Mouse (Mus musculus) R1 (cell line): ENCODE measurements at regions not wholly inside any gene's neighbourhood (a gene's known extent, or its start where the extent isn't known, plus 50 kb on each side); places are given as distances from the start of the nearest gene placed in this dataset.

Source experiments
- DNase-seq: peaks from one replicate; pipeline ENCODE4 v3.0.0-alpha.2; 2018; ENCODE audit warnings: low read depth, low spot score

GRCm38 (mm10) chr3:56302346-56303185 is 119.1 kb upstream of the Nbea start:
- DNase-seq, result peak; percentile 96

GRCm38 (mm10) chr3:56300769-56301168 is 117.3 kb upstream of the Nbea start:
- DNase-seq, result no peak

DNA sequence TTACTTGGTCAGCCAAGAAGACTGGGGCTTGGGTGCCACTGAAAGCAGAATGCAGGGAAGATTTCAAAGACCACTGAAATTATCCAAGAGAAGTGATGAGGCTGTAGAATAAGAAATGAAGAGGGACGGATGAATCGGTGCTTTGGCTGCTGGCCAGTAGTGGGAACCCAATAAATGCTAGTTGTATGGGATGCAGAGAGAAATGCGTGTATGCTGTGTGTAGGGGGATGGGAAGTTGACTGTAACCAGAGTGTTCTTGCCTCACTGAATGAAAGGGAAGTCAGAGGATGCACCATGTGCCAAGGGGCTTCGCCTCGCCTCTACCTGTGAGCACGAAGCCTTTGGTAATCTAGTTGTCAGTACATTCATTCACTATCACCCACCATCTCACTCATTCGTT is 112.1 kb upstream of the Nbea start:
- DNase-seq, result no peak

DNA sequence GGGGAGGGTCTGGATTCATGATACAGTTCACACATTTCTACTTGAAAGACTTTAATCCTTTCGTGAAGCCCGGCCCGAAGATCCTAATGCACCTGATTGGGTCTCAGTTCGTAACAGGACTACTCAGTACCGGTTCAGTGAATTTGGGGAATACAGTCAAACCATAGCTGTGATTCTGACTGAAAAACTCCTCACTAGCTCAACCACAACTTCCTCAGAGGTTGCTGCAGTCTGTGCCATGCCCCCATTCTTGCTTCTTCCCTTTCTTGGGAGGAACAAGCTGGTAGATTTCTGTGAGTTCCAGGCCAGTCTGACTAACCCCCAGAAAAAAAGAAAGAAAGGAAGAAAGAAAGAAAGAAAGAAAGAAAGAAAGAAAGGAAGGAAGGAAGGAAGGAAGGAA is 98.0 kb upstream of the Nbea start:
- DNase-seq, result no peak

- DNase-seq, result no peak
These were observed 96.9 kb upstream of the Nbea start for GRCm38 (mm10) chr3:56280330-56280957.

DNA sequence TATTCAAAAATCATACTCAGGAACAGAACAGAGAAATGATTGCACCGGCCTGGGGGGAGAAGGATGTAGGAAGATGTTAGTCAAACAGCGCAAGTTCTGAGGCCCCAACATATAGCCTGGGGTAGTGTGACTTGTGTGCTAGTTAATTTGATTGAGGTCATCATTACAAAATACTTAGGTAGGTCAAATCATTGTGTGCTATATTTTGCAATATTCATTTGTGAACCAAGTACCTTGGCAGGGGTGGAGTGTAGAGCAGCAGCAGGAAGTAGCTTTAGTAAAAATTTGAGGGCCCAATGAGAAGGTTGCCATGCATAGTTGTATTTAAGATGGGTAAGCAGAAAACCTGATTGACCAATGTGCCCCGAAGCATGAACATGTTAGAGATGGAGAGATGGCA is 89.1 kb upstream of the Nbea start:
- no peak for DNase-seq

GRCm38 (mm10) chr3:56270241-56270830 is 86.8 kb upstream of the Nbea start:
- DNase-seq, result no peak

- no peak for DNase-seq
These were observed 78.5 kb upstream of the Nbea start for GRCm38 (mm10) chr3:56261800-56262561.

DNA sequence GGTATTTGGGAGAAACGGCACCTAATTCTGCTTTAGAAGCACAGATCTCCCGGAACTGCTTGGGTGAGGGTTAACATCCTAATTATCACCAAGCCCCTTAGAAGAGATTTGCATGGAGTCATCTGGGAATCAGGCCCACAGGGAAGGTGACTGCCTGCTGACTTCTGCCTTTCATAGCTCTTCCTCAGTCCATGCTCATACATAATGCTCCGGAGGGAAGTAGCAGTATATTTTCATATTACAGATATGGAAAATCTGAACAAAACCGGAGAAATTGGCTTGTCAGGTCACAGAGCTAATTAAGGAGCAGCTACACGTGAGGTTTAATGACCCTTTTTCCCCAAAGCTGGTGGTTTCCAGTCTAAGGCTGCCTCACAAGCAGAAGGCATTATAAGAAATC is 72.8 kb upstream of the Nbea start:
- DNase-seq, result no peak

DNA sequence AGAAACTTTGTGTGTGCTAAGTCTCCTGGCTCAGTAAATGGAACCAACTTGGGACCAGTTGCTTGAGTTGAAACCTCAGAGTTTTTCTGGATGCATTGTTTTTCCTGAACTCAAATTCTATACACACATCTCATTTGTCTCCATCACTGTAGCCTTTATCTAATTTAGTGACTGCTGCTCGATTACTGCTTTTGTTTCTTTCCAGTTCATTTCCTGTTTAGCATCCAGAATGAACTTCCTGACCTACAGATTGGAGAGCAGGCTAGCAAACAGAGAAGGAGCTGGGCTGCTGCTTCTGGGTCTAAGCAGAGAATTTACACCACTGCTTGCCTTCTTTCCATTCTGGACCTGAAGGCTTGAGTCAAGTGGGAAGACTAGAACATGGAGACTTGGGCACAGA is 60.9 kb upstream of the Nbea start:
- DNase-seq, result no peak

- no peak for DNase-seq
These were observed 54.7 kb upstream of the Nbea start for GRCm38 (mm10) chr3:56238228-56238627.

DNA sequence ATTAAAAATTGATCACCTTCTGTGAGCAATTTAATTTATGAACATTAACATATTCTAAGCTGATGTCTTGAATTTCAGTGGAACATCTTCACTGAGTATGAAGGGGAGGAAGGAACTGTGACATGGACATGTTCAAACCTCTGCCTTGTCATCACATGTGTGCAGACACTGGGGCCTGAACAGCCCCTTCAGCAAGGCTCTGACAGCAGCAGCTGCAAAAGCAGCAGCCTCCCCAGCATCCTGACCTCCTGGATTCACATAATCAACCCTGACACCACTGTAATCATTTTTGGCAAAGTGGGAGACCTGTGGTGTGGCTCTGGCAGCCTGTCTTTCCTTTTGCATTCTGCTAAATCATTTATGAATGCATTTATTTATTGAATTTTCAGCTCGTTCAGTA is 52.7 kb upstream of the Nbea start:
- DNase-seq, result no peak
